Mouse (Mus musculus): Measurements from ENCODE around the gene Esr1.

Gene Esr1

DNA sequence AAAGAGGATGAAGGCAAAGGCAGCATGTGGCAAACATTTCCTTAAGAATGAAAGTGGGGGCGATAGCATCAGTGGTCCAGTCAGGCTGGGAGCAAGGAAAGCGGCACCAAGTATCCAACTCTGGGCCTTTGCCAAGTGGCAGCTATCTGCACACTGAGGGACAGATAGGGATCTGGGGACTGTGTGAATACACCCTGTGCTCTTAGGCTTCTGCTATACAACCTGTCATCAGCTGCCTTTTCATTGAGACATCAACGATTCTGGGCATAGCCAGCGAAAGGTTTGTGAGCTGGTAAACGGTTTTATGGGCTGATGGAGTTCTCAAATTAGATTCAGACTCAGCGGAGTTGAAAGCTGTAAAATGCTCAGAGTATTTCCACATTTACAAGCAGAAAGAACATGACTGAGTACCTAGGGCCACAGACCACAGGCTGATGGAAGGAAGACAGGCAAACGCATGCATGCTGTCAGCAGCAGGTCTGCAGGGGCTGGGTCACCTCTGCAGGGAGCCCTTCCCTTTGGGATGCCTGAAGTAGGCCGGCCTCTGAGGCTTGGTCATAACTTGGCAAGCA, 397.5 kb downstream of the Esr1 start:
- DNase-seq, result no peak

DNA sequence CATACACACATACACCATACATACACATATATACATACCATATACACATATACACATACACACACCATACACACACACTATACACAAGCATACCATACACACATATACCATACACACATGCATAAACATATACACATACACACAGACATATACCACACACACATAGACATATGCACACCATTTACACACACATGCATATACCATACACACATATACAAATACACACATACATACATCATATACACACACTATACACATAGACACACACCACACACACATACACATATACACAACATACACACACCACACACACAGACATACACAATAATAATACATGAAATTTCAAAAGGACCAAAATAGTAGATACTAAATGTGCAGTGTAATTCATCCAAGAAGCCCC, 400.6 kb downstream of the Esr1 start:
- no peak for DNase-seq

DNA sequence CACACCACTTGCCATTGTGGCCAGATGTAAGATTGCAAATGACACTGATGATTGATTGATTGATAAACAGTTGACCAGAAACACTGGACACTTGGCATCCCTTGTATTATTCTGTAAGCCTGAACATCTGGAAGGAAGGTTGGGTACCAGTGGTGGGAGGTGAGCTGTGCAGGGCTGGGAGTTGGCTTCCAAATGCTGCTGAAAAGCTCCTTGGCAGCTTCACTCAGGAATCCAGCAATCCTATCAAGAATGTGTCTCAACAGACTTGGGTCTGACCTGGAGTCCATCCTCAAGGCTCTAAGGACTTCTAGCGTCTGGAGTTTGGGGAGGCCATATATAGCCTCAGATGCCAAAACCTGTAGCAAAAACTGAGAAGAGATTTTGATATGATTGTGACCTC, 403.6 kb downstream of the Esr1 start:
- DNase-seq, result no peak

DNA sequence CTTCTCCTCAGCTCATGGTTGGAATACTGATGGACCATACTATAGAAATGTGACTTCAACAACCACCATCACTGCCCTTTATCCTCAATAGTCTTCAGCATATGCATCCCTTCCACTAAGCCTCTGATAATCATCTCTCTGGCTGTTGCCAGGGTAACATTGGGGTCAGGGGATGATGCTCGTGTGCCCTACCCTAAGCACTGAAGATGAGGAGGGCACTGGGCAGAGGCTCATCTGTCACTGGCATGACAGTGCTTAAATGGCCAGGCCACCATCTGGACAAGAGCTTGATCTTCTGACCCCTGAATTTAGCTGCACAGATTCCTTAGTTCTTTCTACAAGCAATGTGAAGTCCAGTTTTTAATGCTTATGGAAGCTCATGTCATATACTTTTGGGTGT, 405.8 kb downstream of the Esr1 start:
- no peak for DNase-seq

DNA sequence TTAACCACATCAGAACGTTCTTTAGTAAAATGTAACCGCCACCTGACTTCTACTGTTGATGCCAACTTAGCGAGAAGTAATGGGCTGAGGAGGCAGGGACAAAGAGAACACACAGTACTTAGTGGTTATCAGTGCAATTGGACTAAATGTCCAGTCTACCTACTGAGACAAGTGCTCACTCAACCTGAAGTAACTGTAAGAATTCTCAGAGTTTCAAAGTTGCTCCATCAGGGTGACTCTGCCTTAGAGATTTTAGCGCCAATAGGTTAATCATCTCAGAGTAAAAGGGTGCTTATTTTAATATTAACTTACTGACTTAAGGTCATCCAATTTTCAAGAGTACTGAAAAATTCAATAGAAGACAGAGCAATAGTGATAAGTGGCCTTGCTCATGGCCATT, 414.5 kb downstream of the Esr1 start:
- DNase-seq, result no peak

DNA sequence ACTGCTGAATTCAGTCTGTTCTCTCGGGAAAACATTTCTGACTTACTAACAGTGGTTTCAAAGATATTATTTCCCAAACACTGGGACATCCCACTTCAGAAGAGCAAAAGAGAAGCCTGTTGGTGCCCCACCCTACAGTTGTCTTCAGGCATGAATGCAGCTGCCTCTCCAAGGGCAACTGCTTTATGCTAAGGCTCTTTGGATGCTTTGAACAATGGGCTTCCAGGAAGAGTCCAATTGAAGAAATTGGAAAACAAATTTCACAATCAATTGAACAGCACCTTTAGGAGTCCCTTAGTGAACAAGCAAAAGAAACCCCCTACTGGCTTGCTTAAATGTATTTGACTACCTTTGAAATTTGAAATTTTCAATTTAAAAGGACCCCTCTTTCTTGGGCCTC, 415.8 kb downstream of the Esr1 start:
- no peak for DNase-seq

DNA sequence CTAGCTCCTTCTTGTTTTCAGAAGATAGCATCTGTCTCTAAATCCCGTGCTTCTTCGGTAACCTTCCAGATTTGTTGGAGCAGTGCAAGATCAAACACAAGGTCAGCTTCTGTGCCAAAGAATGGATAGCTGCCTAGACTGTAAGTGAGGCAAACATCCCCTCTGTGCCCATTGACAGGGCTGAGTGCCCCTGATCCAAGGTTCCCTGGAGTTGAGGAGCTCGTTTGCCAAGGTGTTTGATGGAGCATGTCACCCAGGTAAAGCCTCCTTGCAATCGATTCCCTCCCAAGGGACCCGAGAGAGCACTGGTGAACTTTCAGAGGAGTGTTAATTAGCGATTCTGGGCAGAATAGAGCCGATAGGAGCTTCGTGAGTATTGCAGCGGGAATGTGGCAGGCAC, 416.9 kb downstream of the Esr1 start:
- no peak for DNase-seq

DNA sequence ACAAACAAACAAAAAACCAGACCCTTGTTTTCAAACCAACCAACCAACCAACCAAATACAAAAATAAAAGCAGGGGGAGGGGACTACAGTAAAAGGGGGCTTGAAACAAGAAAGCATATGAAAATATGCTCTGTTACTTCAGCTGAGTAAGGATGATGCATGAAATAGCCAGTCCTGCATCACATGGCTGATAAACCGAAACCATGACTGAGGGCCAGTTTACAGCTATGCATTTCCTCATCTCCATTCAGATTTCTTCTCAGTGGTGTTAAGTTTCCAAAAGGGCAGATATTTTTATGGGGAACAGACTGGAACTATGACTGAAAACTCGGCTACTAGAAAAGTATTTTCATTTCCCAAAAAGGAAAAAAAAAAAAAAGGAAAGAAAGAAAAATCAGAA, 417.8 kb downstream of the Esr1 start:
- no peak for DNase-seq

DNA sequence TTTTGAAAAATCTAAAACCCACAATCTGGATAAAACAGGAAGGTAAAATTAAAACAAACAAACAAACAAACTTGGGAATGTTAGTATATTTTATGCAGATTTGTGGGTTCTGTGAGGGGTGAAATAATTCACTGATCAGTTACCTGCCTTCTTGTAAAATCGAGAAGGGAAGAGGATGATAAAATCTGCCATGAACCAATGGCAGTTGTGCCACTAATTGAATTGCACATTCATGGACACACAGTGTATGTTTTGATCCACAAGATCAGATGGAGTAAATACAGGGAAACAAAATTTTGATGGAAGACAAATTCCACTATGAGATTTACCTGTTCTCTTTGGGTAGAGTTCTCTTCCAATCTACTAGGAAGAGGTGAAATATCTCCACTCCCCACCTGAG, 418.5 kb downstream of the Esr1 start:
- no peak for DNase-seq

DNA sequence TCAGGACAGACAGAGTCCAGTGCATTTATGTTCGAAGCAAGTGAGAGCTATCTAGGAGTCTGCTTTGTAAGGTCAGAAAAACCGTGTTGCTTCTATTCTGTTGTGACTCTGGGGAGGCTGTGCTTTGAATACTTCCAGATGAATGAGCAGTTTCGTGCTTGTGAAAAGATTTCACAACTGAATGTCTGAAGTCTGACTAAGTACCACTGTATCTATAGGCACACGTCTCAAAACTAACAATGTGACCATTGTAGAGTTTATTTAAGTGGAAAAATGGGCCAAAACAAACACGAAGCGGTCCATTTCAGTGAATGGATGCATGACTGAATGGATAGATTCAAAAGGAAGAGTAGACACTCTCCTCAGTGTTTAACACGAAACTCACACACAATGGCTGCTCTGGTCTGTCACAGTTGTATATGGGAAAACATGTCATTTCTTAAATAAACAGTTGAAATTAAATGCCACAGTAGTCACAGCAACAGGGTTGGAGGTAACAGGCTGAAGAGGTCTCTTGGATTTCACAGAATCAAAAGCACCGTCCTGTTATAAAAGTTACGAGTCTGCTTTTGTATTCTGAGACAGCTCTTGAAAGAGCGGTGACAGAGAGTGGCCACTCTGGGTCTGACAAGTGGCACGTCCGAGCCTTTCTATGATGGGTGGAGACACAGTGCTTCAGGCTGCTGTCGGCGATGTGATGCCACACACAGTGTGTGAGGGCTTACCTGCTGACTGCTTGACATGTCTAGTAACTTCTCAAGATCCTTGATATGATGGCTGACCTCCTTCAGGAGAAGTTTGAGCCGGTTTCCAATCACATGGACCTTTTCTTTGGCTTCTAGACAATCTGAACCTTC, 421.0 kb downstream of the Esr1 start:
- no peak for DNase-seq

DNA sequence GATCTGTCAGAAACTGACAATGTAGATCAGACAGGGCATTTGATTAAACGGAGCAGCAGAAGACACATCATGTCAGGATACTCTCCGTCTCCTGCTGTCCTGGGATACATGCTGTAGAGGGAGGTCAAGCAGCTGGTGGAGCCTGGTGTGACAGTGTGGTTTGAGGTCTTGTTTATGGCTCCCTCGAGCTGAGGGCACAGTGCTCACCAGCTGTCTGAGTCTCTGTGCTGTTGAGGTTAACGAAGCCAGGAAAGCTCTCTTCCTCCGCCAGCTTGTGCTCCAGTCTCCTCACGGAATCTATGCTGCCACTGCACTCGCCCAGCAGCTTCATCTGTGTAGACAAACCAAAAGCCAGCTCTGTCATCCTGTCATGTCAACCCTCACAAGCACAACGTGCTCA, 429.9 kb downstream of the Esr1 start:
- peak in 1 of 2 experiments; percentile 6 for DNase-seq

DNA sequence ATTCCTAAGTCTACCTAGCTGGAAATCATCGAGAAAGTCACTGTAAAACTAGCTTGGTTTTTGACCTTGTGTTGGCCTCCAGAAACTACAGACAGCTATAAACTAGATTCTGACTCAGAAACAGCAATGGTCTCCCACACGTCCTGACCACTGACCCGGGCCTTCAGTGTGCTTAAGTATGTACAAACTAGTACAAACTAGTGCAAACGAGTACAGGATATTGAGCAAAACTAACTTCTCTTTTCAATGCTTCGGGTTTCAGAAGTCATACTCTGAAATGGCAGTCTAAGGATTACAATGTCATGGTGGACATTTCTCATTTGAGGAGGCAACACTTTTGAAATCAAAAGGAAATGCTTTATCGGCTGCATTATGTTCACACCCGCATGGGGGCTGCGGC, 433.1 kb downstream of the Esr1 start:
- no peak for DNase-seq

DNA sequence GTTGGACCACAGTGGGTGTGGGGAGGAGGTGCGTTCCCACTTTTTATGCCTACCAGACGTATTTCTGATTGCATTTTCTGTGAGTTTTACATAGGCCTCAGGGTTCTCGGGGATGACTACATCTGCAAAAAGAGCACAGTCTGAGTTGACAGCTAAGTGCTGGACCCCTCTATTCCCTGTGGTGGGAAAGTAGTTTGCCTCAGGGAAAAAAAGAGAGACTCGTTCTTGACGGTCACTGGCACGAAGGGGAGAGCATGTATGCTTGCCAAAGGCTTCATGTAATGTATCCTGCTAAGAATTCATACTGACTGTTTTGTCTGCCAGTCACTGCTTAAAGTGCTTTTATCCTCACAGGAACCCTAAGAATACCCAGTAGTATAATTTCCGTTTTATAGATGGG, 433.8 kb downstream of the Esr1 start:
- no peak for DNase-seq

DNA sequence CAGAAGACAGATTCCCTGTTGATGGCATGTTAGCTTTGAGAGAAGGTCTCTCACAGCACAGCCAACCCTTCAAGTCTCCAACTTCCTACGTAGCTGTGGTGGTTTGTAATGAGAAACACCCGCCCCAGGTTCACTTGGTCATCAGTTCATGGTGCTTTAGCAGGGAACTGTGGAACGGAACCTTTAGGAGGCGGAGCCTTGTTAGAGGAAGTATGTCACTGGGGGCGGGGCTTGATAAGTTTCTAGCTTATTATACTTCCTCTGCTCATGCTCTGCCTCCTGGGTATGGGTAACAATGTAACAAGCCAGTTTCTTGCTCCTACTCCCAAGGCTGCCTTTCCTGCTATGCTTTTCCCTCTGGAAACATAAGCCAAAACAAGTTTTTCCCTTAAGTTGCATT, 434.3 kb downstream of the Esr1 start:
- no peak for DNase-seq

Data from kidney, postnatal 4 days (tissue).